ENCODE assay signal across 9 mouse cellular contexts in the genomic region with DNA sequence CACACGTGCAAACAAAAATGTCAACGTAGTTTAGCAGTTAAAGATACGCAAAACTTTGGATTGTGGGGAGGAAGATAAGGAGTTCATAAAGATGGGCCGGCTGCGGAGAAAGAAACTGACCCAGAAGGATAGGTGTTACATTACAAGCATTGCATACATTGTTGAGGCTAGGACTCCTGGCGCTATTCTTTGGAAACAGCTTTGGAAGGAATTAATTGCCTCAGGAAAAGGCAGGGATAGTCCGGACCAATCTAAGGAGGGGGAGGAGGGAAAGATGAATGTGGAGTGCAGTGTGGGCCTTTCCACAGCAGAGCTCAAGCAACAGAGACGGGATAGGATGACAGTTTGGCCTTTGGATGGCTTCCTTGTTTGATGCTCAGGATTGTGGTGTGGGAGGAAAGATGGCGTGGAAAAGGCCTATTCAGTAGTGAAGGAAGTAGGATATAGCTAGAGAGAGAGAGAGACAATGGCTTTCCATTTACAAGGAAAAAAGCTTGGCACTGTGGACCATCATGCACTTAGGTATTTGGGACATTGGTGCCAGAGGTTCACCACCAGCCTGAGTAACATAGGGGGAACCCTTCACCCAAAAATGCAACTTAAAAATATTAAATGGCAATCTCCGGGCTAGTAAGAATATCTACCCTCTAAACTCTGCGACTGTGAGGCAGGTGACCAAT. TPM values are rescaled to one million over a fixed set of nuclear protein-coding genes. Genes with fewer than 3 reads are reported as not detected.
DNase-seq lines count a peak whose midpoint lies in the region; ATAC-seq and TF ChIP-seq lines count a peak whose summit lies in the region.
"Had no signal": no experiment of that assay in that cellular context is flagged by ENCODE, and none has a peak within 500 bp of the region (broad histone marks: within the 10 kb centered on the region; RNA-seq: fewer than 3 reads in every experiment).

No protein-coding gene starts in this region.

- intact Hi-C loops in heart, postnatal 10 days (cut with DNase I): no loop called here

- ATAC-seq in heart, embryonic 11.5 days (replicated peaks; ENCODE audit: insufficient number of reproducible peaks, low FRiP score, low TSS enrichment): no peak
- ATAC-seq in forebrain, embryonic 15.5 days (replicated peaks): no peak
- no peak for ATAC-seq in liver, embryonic 15.5 days (ENCODE audit: insufficient read depth)

- 22% methylated on average over 11 of the region's 11 CpGs for WGBS in heart, embryonic 11.5 days (ENCODE audit: insufficient replicate concordance)
- WGBS in forebrain, embryonic 15.5 days: 26% methylated on average over 11 of the region's 11 CpGs
- 18% methylated on average over 11 of the region's 11 CpGs for WGBS in liver, embryonic 15.5 days (ENCODE audit: insufficient replicate concordance)

- in situ Hi-C loops in ES-E14 (cut with MboI; ENCODE audit: low sequenced_read_pairs in 2 of 2, unreplicated experiment in 2 of 2): no loop called here

- no peaks in the 10 kb centered on the region for H3K27me3 ChIP-seq in heart, embryonic 11.5 days (ENCODE audit: control insufficient read depth, insufficient read depth, low read length)
- no peaks in the 10 kb centered on the region for H3K27me3 ChIP-seq in forebrain, embryonic 15.5 days
- H3K27me3 ChIP-seq in liver, embryonic 15.5 days: no peaks in the 10 kb centered on the region

- peak overlapping the region; percentile 88 for H3K4me2 ChIP-seq in heart, embryonic 11.5 days
- H3K4me2 ChIP-seq in forebrain, embryonic 15.5 days (replicated peaks): peak overlapping the region; percentile 97
- H3K4me2 ChIP-seq in liver, embryonic 15.5 days: peak overlapping the region; percentile 90

- H3K9me3 ChIP-seq in heart, embryonic 11.5 days (replicated peaks; ENCODE audit: control insufficient read depth, low read length): no peaks in the 10 kb centered on the region
- H3K9me3 ChIP-seq in ES-E14 (ENCODE audit: control insufficient read depth, insufficient read depth, low read depth, low read length): no peaks in the 10 kb centered on the region
- H3K9me3 ChIP-seq in forebrain, embryonic 15.5 days: no peaks in the 10 kb centered on the region
- no peaks in the 10 kb centered on the region for H3K9me3 ChIP-seq in liver, embryonic 15.5 days (replicated peaks)

- no peak overlapping the region for H3K27ac ChIP-seq in heart, embryonic 11.5 days (ENCODE audit: low read depth, low read length)
- 0 out of 2 replicates have a peak overlapping the region, but pooled peaks have one; percentile 16 for H3K27ac ChIP-seq in ES-E14 (ENCODE audit: insufficient read depth, low read depth, low read length, poor library complexity, severe bottlenecking)
- no peak overlapping the region for H3K27ac ChIP-seq in forebrain, embryonic 15.5 days (replicated peaks)
- H3K27ac ChIP-seq in liver, embryonic 15.5 days (replicated peaks): peak overlapping the region; percentile 91

- H3K4me3 ChIP-seq in heart, embryonic 11.5 days (ENCODE audit: low read depth, low read length): peak overlapping the region; percentile 94
- peak overlapping the region; percentile 81 to 95 for H3K4me3 ChIP-seq in ES-E14 (ENCODE audit: insufficient read depth in 1 of 2, low read depth in 1 of 2, low read length in 2 of 2, poor library complexity in 1 of 2, severe bottlenecking in 1 of 2)
- peak overlapping the region; percentile 97 for H3K4me3 ChIP-seq in forebrain, embryonic 15.5 days
- H3K4me3 ChIP-seq in liver, embryonic 15.5 days (replicated peaks): peak overlapping the region; percentile 99

- peak overlapping the region; percentile 97 for H3K9ac ChIP-seq in heart, embryonic 11.5 days (ENCODE audit: low read depth, low read length)
- H3K9ac ChIP-seq in ES-E14 (ENCODE audit: insufficient read depth, low read depth, low read length, poor library complexity, severe bottlenecking): peak overlapping the region; percentile 98
- H3K9ac ChIP-seq in forebrain, embryonic 15.5 days (replicated peaks): peak overlapping the region; percentile 98
- peak overlapping the region; percentile 96 for H3K9ac ChIP-seq in liver, embryonic 15.5 days

- DNase-seq in heart, postnatal 10 days: no peak
- no peak for DNase-seq in ES-E14 (ENCODE audit: low read depth, low spot score)
- DNase-seq in right cerebral cortex, postnatal 25 days: no peak
- no peak for DNase-seq in adrenal gland, postnatal 14 days
- DNase-seq in T-cell, adult 2 months (ENCODE audit: low spot score): no peak

- H3K4me1 ChIP-seq in heart, embryonic 11.5 days (ENCODE audit: control insufficient read depth, insufficient read depth, low read length): peaks cover 17% of the 10 kb centered on the region
- peaks cover 0 to 14% of the 10 kb centered on the region in 2 experiments; a peak in 3 of 4 replicates for H3K4me1 ChIP-seq in ES-E14 (ENCODE audit: control insufficient read depth in 2 of 2, insufficient read depth in 2 of 2, low read length in 2 of 2, poor library complexity in 1 of 2)
- H3K4me1 ChIP-seq in forebrain, embryonic 15.5 days: peaks cover 30% of the 10 kb centered on the region
- H3K4me1 ChIP-seq in liver, embryonic 15.5 days (replicated peaks): peaks cover 56% of the 10 kb centered on the region

- peaks cover 2% of the 10 kb centered on the region for H3K36me3 ChIP-seq in heart, embryonic 11.5 days (ENCODE audit: control insufficient read depth, insufficient read depth, low read length)
- peaks cover 19% of the 10 kb centered on the region for H3K36me3 ChIP-seq in ES-E14 (ENCODE audit: control insufficient read depth, insufficient read depth, low read length, poor library complexity, severe bottlenecking)
- H3K36me3 ChIP-seq in forebrain, embryonic 15.5 days: no peaks in the 10 kb centered on the region; the same call in 1 of the 2 replicates
- peaks cover 44% of the 10 kb centered on the region for H3K36me3 ChIP-seq in liver, embryonic 15.5 days (replicated peaks)

TF ChIP-seq in ES-E14, 5 proteins besides CTCF, POLR2A, EP300 and RAD21:
- TF ChIP-seq ZC3H11A (IDR thresholded peaks at IDR 0.05; ENCODE audit: borderline replicate concordance, low read depth, low read length) (no peak), MAFK (IDR thresholded peaks at IDR 0.05; ENCODE audit: insufficient read depth, low read depth, low read length) (no peak), ZNF384 (IDR thresholded peaks at IDR 0.05; ENCODE audit: low read depth, low read length) (no peak), HCFC1 (IDR thresholded peaks at IDR 0.05; ENCODE audit: borderline replicate concordance, insufficient read depth, low read length) (no peak), CHD2 (IDR thresholded peaks at IDR 0.05; ENCODE audit: low read depth, low read length) (no peak)

RNA-seq across cellular contexts. Expression of a gene that starts 9.3 kb away (rescaled TPM):
- 157 and 162 TPM in 2 replicates for polyA plus RNA-seq in heart, embryonic 11.5 days (2014; fragmentation: Nextera tagmentation; extraction: Ambion mirVana)
- 100 to 1,000 TPM; 101 to 104 TPM for total RNA-seq in heart, postnatal 10 days (2021)
- total RNA-seq in ES-E14 (2012; rRNA removed): 261 and 373 TPM in 2 replicates
- polyA plus RNA-seq in forebrain, embryonic 15.5 days (2015; fragmentation: Nextera tagmentation; extraction: Ambion mirVana): 309 and 310 TPM in 2 replicates
- polyA plus RNA-seq in liver, embryonic 15.5 days (2015; fragmentation: Nextera tagmentation; extraction: Ambion mirVana): 117 and 119 TPM in 2 replicates
- total RNA-seq in adrenal gland, postnatal 14 days (2021): 166 and 172 TPM in 2 replicates

RNA-seq across cellular contexts. Expression of a gene that starts 30.2 kb away (rescaled TPM):
- polyA plus RNA-seq in heart, embryonic 11.5 days (2014; fragmentation: Nextera tagmentation; extraction: Ambion mirVana): not detected in 2 replicates
- under 1 TPM; 0.12 to 0.22 TPM for total RNA-seq in heart, postnatal 10 days (2021)
- total RNA-seq in ES-E14 (2012; rRNA removed): 0.80 and 1.1 TPM in 2 replicates
- polyA plus RNA-seq in forebrain, embryonic 15.5 days (2015; fragmentation: Nextera tagmentation; extraction: Ambion mirVana): not detected in 2 replicates
- polyA plus RNA-seq in liver, embryonic 15.5 days (2015; fragmentation: Nextera tagmentation; extraction: Ambion mirVana): not detected in 2 replicates
- total RNA-seq in adrenal gland, postnatal 14 days (2021): not detected in 2 replicates
- polyA plus RNA-seq: large intestine, adult 2 months had no signal

RNA-seq across cellular contexts. Expression of a gene that starts 56.3 kb away (rescaled TPM):
- polyA plus RNA-seq in heart, embryonic 11.5 days (2014; fragmentation: Nextera tagmentation; extraction: Ambion mirVana): 112 and 136 TPM in 2 replicates
- total RNA-seq in heart, postnatal 10 days (2021): 10 to 100 TPM; 16.4 to 18.1 TPM
- 52.3 and 93.2 TPM in 2 replicates for total RNA-seq in ES-E14 (2012; rRNA removed)
- polyA plus RNA-seq in forebrain, embryonic 15.5 days (2015; fragmentation: Nextera tagmentation; extraction: Ambion mirVana): 29.7 and 30.0 TPM in 2 replicates
- 51.3 and 56.4 TPM in 2 replicates for polyA plus RNA-seq in liver, embryonic 15.5 days (2015; fragmentation: Nextera tagmentation; extraction: Ambion mirVana)
- total RNA-seq in adrenal gland, postnatal 14 days (2021): 7.4 and 9.1 TPM in 2 replicates

Comparison
In these comparisons a context has a peak if more than half of its experiments do, and no peak if none do; other contexts are left out.
1. H3K27ac ChIP-seq: peak in ES-E14 (single experiment) and liver, embryonic 15.5 days (single experiment); none in heart, embryonic 11.5 days (single experiment) and forebrain, embryonic 15.5 days (single experiment).
2. Peak in every context shown above with its lines, with median percentiles within 50 percentile points of each other: H3K4me2 ChIP-seq, H3K4me3 ChIP-seq and H3K9ac ChIP-seq.